Mouse (Mus musculus) embryonic facial prominence, embryonic 14.5 days (tissue): ENCODE measurements at regions not wholly inside any gene's neighbourhood (a gene's known extent, or its start where the extent isn't known, plus 50 kb on each side); places are given as distances from the start of the nearest gene placed in this dataset.

Source experiments
- ATAC-seq: fragments of 200-750 bp; cut with Nextera tagmentation; 2 replicates; pipeline ENCODE4 v1.8.0; 2017; ENCODE audit warnings: low read depth, moderate number of reproducible peaks, moderate TSS enrichment
- DNase-seq: peaks from one replicate; pipeline ENCODE4 v3.0.0-alpha.2; 2015; ENCODE audit warnings: low spot score
- H3K27ac ChIP-seq: fragments of 300-500 bp; sonication (generic); replicated peaks from 2 replicates; pipeline ENCODE4 v1.5.1; 2014; ENCODE audit warnings: low read depth, mild to moderate bottlenecking, low read length, moderate library complexity
- H3K27me3 ChIP-seq: fragments of 300-500 bp; sonication (generic); replicated peaks from 2 replicates; pipeline ENCODE4 v1.6.1; 2014; ENCODE audit warnings: low read length; ENCODE audit not compliant: control insufficient read depth, insufficient read depth
- H3K36me3 ChIP-seq: fragments of 300-500 bp; sonication (generic); 2 replicates; pipeline ENCODE4 v1.6.1; 2014; ENCODE audit warnings: low read length, mixed read lengths; ENCODE audit not compliant: control insufficient read depth, insufficient read depth
- H3K4me1 ChIP-seq: fragments of 300-500 bp; sonication (generic); 2 replicates; pipeline ENCODE4 v1.6.1; 2014; ENCODE audit warnings: antibody characterized with exemption, low read length; ENCODE audit not compliant: control insufficient read depth, insufficient read depth
- H3K4me2 ChIP-seq: fragments of 300-500 bp; sonication (generic); 2 replicates; pipeline ENCODE4 v1.6.1; 2014; ENCODE audit warnings: low read depth, mild to moderate bottlenecking, low read length, moderate library complexity, mixed read lengths
- H3K4me3 ChIP-seq: fragments of 300-500 bp; sonication (generic); 2 replicates; pipeline ENCODE4 v1.5.1; 2014; ENCODE audit warnings: low read depth, mild to moderate bottlenecking, low read length
- H3K9ac ChIP-seq: fragments of 300-500 bp; sonication (generic); 2 replicates; pipeline ENCODE4 v1.6.1; 2014; ENCODE audit warnings: low read depth, mild to moderate bottlenecking, low read length, moderate library complexity, mixed read lengths
- H3K9me3 ChIP-seq: fragments of 300-500 bp; sonication (generic); 2 replicates; pipeline ENCODE4 v1.6.1; 2016; ENCODE audit warnings: low read length; ENCODE audit not compliant: control insufficient read depth
- WGBS: fragments of 180-500 bp; shearing (Covaris S2); extraction: QIAGEN DNeasy Blood & Tissue Kit; methylation state at CpG from one replicate; pipeline ENCODE4 v1.1.7; 2014; 5-methylcytosine and 5-hydroxymethylcytosine counted together

GRCm38 (mm10) chr8:26226612-26227528 lies 107.5 kb downstream of the Gm45692 start:
- 29% methylated on average over 30 of the region's 30 CpGs for WGBS
- DNase-seq (peak; percentile 38), ATAC-seq (peak; percentile 50; the same call in 1 of the 2 replicates)
- no peaks in the 10 kb centered on the region for H3K9me3 ChIP-seq
- no peak overlapping the region for H3K9ac ChIP-seq
- no peaks in the 10 kb centered on the region for H3K36me3 ChIP-seq
- H3K27ac ChIP-seq, result no peak overlapping the region
- no peak overlapping the region for H3K4me3 ChIP-seq
- no peaks in the 10 kb centered on the region for H3K4me1 ChIP-seq
- H3K4me2 ChIP-seq, result peak overlapping the region; percentile 35
- H3K27me3 ChIP-seq, result no peaks in the 10 kb centered on the region

DNA sequence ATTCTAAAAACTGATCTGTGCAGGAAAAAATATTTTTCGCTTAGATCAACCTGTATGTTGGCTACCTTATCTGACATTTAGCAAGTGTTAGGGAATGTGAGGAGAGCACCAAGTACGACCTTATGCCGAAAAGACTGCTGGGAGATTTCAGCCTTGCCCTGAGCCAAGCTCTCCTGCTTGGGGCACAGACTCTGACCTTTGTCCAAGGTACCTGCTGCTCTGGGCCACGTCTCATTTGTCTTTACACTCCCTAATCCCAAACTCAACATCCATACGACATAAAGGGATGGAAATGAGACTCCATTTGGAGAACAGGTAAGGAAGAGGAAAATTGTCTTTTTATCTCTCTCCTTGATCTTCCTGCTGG lies 108.2 kb downstream of the Gm45692 start:
- Histone ChIP-seq H3K4me2 (no peak overlapping the region), H3K9ac (no peak overlapping the region), H3K27me3 (no peaks in the 10 kb centered on the region), H3K36me3 (no peaks in the 10 kb centered on the region), H3K4me3 (no peak overlapping the region), H3K9me3 (no peaks in the 10 kb centered on the region), H3K4me1 (no peaks in the 10 kb centered on the region), H3K27ac (no peak overlapping the region)
- ATAC-seq (no peak), DNase-seq (no peak)
- 32% methylated on average over 5 of the region's 5 CpGs for WGBS

DNA sequence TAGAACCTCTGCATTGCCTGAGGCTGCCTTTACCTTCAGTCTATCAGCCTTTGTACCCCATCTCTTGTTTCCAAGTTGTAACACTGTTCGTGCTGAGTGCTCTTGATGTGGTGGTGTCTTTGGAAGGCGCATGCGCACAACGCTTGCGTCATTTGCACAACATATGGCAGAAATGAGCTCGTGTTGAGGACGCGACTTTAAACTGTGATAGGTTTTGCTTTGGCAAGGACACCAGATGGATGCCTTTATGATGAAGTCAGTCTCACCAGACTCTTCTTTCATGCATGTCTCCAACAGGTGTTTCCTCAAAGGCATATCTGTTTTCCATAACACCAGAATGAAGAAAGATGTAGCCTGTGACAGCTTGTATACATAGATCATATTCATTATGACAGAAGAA lies 110.2 kb downstream of the Gm45692 start:
- ATAC-seq (no peak), DNase-seq (peak; percentile 72)
- no peaks in the 10 kb centered on the region for H3K27me3 ChIP-seq
- 69% methylated on average over 8 of the region's 8 CpGs for WGBS
- H3K27ac ChIP-seq, result no peak overlapping the region
- no peak overlapping the region for H3K4me3 ChIP-seq
- H3K4me1 ChIP-seq, result no peaks in the 10 kb centered on the region
- H3K9me3 ChIP-seq, result no peaks in the 10 kb centered on the region
- no peak overlapping the region for H3K4me2 ChIP-seq
- no peaks in the 10 kb centered on the region for H3K36me3 ChIP-seq
- H3K9ac ChIP-seq, result no peak overlapping the region

DNA sequence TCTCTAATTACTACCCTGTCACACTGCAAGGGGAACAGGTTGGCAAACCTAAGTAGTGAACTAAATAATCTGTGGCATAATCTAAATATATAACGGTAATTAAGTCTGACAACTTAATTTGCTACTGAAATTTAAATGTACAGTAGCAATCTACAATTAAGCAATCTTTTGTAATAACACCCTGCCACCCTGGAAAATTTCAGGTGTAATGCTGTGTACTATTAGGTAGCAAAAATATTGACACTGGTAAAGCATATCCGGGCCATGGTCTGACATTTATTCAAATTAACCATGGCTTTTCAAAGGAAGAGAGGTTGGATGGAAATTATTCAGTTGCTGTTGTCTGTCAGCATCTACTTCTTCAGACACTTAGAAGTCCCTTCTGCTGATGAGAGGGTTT lies 119.7 kb downstream of the Gm45692 start:
- no peaks in the 10 kb centered on the region for H3K4me1 ChIP-seq
- no peaks in the 10 kb centered on the region for H3K36me3 ChIP-seq
- H3K4me3 ChIP-seq, result no peak overlapping the region
- H3K4me2 ChIP-seq, result no peak overlapping the region
- no peak overlapping the region for H3K27ac ChIP-seq
- no peak for ATAC-seq
- H3K9me3 ChIP-seq, result no peaks in the 10 kb centered on the region
- H3K9ac ChIP-seq, result no peak overlapping the region
- WGBS, result 77% methylated on average over 2 of the region's 2 CpGs
- DNase-seq, result no peak
- H3K27me3 ChIP-seq, result no peaks in the 10 kb centered on the region

- Histone ChIP-seq H3K4me1 (no peaks in the 10 kb centered on the region), H3K4me2 (no peak overlapping the region), H3K4me3 (no peak overlapping the region), H3K36me3 (no peaks in the 10 kb centered on the region), H3K9ac (no peak overlapping the region), H3K9me3 (no peaks in the 10 kb centered on the region), H3K27me3 (no peaks in the 10 kb centered on the region), H3K27ac (no peak overlapping the region)
- whole genome bisulfite sequencing, result 67% methylated on average over 4 of the region's 4 CpGs
- DNase-seq (no peak), ATAC-seq (no peak)
These were observed 120.3 kb downstream of the Gm45692 start for GRCm38 (mm10) chr8:26239604-26240003.

DNA sequence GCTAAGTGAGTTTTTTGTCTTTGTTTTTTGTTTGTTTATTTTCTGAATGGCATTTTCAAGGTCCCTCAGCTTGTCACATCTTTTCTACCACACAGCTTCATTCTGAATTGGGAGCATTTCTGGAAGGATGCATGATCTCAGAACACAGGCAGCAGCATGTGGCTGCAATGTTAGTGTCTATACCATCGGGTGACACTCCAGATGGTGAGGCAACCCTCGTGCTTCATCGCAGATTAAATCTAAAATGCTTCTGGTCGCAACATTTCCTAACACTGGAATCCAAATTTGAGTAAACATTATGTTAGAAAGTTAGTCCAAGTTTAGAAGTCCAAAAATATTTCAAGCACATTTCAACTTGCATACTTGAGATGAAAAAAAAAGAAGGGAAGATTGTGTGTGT lies 124.4 kb downstream of the Gm45692 start:
- 65% methylated on average over 4 of the region's 4 CpGs for WGBS
- Histone ChIP-seq H3K36me3 (no peaks in the 10 kb centered on the region), H3K4me1 (no peaks in the 10 kb centered on the region), H3K9ac (no peak overlapping the region), H3K9me3 (no peaks in the 10 kb centered on the region), H3K4me3 (no peak overlapping the region), H3K4me2 (no peak overlapping the region), H3K27me3 (no peaks in the 10 kb centered on the region), H3K27ac (no peak overlapping the region)
- DNase-seq, result no peak
- no peak for ATAC-seq

- Histone ChIP-seq H3K36me3 (no peaks in the 10 kb centered on the region), H3K9ac (no peak overlapping the region), H3K4me1 (no peaks in the 10 kb centered on the region), H3K4me3 (no peak overlapping the region), H3K27ac (no peak overlapping the region), H3K27me3 (no peaks in the 10 kb centered on the region), H3K9me3 (no peaks in the 10 kb centered on the region), H3K4me2 (no peak overlapping the region)
- no peak for ATAC-seq
- WGBS, result 84% methylated on average over 5 of the region's 5 CpGs
- no peak for DNase-seq
These were observed 125.0 kb downstream of the Gm45692 start for GRCm38 (mm10) chr8:26244308-26244707.

- ATAC-seq, result peak; percentile 86
- no peak overlapping the region for H3K4me2 ChIP-seq
- WGBS, result 14% methylated on average over 6 of the region's 6 CpGs
- H3K27ac ChIP-seq, result no peak overlapping the region
- H3K4me1 ChIP-seq, result no peaks in the 10 kb centered on the region
- no peak overlapping the region for H3K9ac ChIP-seq
- DNase-seq, result peak; percentile 87
- H3K27me3 ChIP-seq, result no peaks in the 10 kb centered on the region
- peaks cover 11% of the 10 kb centered on the region for H3K9me3 ChIP-seq
- no peaks in the 10 kb centered on the region for H3K36me3 ChIP-seq
- no peak overlapping the region for H3K4me3 ChIP-seq
These were observed 135.9 kb downstream of the Gm45692 start for GRCm38 (mm10) chr8:26255191-26255669.

DNA sequence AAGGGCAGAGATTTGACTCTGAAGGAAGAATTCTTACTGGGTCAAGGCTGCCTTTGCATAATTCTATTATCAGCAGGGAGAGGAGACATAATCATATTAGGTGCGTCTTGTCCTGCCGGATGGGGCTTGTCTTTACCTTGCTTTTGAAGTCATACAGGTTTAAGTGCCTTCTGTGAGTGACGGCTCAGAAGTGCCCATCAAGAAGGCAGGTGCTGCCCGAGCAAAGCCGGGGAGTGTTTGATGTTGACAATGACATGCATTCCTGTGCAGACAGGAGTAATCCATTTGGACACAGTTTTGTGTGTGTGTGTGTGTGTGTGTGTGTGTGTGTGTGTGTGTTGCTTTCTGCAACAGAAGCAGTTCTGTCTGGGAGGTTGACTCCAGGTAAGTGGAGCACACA lies 141.0 kb downstream of the Gm45692 start:
- Histone ChIP-seq H3K36me3 (no peaks in the 10 kb centered on the region), H3K4me2 (no peak overlapping the region), H3K4me1 (peaks cover 6% of the 10 kb centered on the region; the same call in 1 of the 2 replicates), H3K27ac (no peak overlapping the region), H3K27me3 (no peaks in the 10 kb centered on the region), H3K9me3 (no peaks in the 10 kb centered on the region), H3K4me3 (no peak overlapping the region), H3K9ac (no peak overlapping the region)
- WGBS, result 59% methylated on average over 4 of the region's 5 CpGs
- DNase-seq, result peak; percentile 82
- ATAC-seq, result peak; percentile 72
